Mouse (Mus musculus) liver, adult 2 months (tissue): ENCODE measurements around the gene Slc5a11.

Experiments used
- CTCF ChIP-seq: fragments of 200-500 bp; IDR thresholded peaks from 2 replicates; pipeline ENCODE4 v1.5.1; 2011; ENCODE audit warnings: low read depth, low read length, control low read depth
- POLR2A ChIP-seq: fragments of 200-500 bp; IDR thresholded peaks from 2 replicates; pipeline ENCODE4 v1.6.1; 2011; ENCODE audit warnings: low read length, control low read depth; ENCODE audit not compliant: insufficient read depth; ENCODE audit errors: extremely low read depth

DNA sequence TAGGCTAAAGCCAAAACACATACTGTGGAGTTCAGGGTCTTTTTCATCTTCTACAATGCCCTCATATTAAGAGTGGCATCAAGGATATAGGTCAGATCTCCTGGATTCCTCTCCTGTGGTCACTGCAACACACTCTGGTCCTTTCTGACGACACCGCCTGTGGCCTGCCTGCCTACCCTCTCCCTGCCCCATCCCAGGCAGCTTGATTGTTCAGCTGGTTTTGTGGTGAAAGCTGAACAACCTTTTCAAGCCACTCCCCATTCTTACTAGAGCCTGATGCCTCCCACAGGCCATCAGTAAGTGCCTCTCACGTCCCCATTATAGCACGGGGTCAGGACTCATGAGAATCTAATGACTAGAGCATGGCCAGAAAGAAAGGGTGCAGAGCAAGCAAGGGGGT, 74.6 kb downstream of the Slc5a11 start:
- TF ChIP-seq CTCF (no peak), POLR2A (no peak)
